Mouse (Mus musculus) central nervous system, embryonic 14 days (tissue): Measurements from ENCODE around the gene Rad51c. TPM values are rescaled to one million over a fixed set of nuclear protein-coding genes. Genes with fewer than 3 reads are reported as not detected.

Experiments used
- polyA plus RNA-seq: library from polyadenylated mRNA; depleted of rRNA; stranded (reverse); fragments of >200 nt; gene quantifications from 2 replicates; pipeline ENCODE4 v1.2.3, GENCODE M21; 2012; rRNA removed

Gene Rad51c
- polyA plus RNA-seq: 6.9 and 7.5 TPM in 2 replicates

GRCm38 (mm10) chr11:87404876-87405275, at the start of gene Rad51c, which contains the start of gene Tex14:
Gene Rad51c (minus strand): TSS chr11:87404954.
Gene Tex14 (plus strand): TSS chr11:87405065.

GRCm38 (mm10) chr11:87358331-87359261, 46.2 kb downstream of the Rad51c start, which contains the start of gene Ppm1e:
Gene Ppm1e (minus strand): TSS chr11:87359023.

Other genes with a start within 250 kb of the Rad51c start
- 41.7 and 46.5 TPM in 2 replicates for gene Ppm1e, start 45.9 kb downstream of the Rad51c start, polyA plus RNA-seq
- 0.31 and 1.3 TPM in 2 replicates for gene Tex14, start 111 bp upstream of the Rad51c start, polyA plus RNA-seq
- not detected in 2 replicates for gene Gm11492, start 161.7 kb upstream of the Rad51c start, polyA plus RNA-seq
- gene Sept4, start 163.9 kb upstream of the Rad51c start, polyA plus RNA-seq: 17.9 and 22.9 TPM in 2 replicates
- gene Mtmr4, start 187.2 kb upstream of the Rad51c start, polyA plus RNA-seq: 61.5 and 66.5 TPM in 2 replicates
- 0.23 and 0.30 TPM in 2 replicates for gene Hsf5, start 212.2 kb upstream of the Rad51c start, polyA plus RNA-seq